ENCODE assay signal across 11 mouse cellular contexts in genomic region chr10:64958391-64958790, GRCm38 (mm10).
DNase-seq lines count a peak whose midpoint lies in the region.
"Had no signal": no experiment of that assay in that cellular context is flagged by ENCODE, and none has a peak within 500 bp of the region (broad histone marks: within the 10 kb centered on the region; RNA-seq: fewer than 3 reads in every experiment).

No protein-coding gene starts in this region.

- DNase-seq in heart, adult 18-20 months: peak; percentile 7 to 8
- no peak for DNase-seq in heart, postnatal 25 days (ENCODE audit: low spot score)
- DNase-seq in ovary, adult 18-20 months (ENCODE audit: low spot score): peak; percentile 2
- DNase-seq in ovary, postnatal 14 days (ENCODE audit: low spot score): no peak
- peak; percentile 59 to 65 for DNase-seq in cerebellum, postnatal 10 days
- no peak for DNase-seq in left cerebral cortex, postnatal 36 days (ENCODE audit: low spot score in 2 of 2)
- no peak for DNase-seq in left cerebral cortex, adult 9 months (ENCODE audit: low spot score in 2 of 2)
- DNase-seq: adrenal gland, postnatal 25 days; lung, adult 2 months; midbrain, embryonic 14.5 days; right cerebral cortex, postnatal 14 days had no signal

- intact Hi-C loops in heart, postnatal 25 days (cut with DNase I): no loop called here
- intact Hi-C loops in left cerebral cortex, postnatal 36 days (cut with DNase I): no loop called here

Comparison
In these comparisons a context has a peak if more than half of its experiments do, and no peak if none do; other contexts are left out.
1. DNase-seq: peak in heart, adult 18-20 months (2 of 2), ovary, adult 18-20 months (single experiment) and cerebellum, postnatal 10 days (2 of 2); none in heart, postnatal 25 days (single experiment), ovary, postnatal 14 days (single experiment), left cerebral cortex, postnatal 36 days (0 of 2) and left cerebral cortex, adult 9 months (0 of 2).